Mouse (Mus musculus): Measurements from ENCODE around the gene Slc35a3. TPM values are rescaled to one million over a fixed set of nuclear protein-coding genes. Genes with fewer than 3 reads are reported as not detected.
A peak's percentile ranks its signal among the peaks of the same experiment; 100 is the strongest.

Slc35a3 gene
- polyA plus RNA-seq, 1 experiment from 2014 or later, result 25.2 TPM

DNA sequence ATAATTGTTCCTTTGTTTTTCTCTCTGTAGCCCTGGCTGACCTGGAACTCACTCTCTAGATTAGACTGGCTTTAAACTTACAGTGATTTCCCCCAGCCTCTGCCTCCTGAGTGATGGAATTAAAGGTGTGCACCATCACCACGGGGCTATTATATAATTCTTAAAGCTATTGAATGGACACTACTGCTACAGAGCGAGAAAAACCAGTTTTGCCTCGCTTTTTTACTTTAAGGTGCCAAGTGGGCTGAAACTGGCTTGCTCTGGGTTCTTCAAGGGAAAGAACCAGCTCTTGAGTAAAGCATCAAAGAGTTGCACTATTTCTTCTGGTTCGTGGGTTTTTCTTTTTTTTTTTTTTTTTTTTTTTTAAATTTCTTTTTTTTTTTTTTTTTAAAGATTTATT is 10.3 kb upstream of the Slc35a3 start:
- 45% methylated on average over 4 of the region's 4 CpGs for WGBS
- ATAC-seq (ENCODE audit: low FRiP score, low TSS enrichment), result 0 out of 2 replicates have a peak, but pooled peaks have one; percentile 24
- Histone ChIP-seq H3K27me3 (ENCODE audit: control insufficient read depth, insufficient read depth, low read length) (no peaks in the 10 kb centered on the region), H3K9me3 (ENCODE audit: control insufficient read depth, low read length) (no peaks in the 10 kb centered on the region), H3K4me1 (replicated peaks; ENCODE audit: control insufficient read depth, insufficient read depth) (no peaks in the 10 kb centered on the region), H3K36me3 (ENCODE audit: control insufficient read depth, insufficient read depth, low read length) (no peaks in the 10 kb centered on the region), H3K4me3 (ENCODE audit: low read depth, low read length) (no peak overlapping the region), H3K9ac (ENCODE audit: low read length) (no peak overlapping the region), H3K27ac (replicated peaks) (no peak overlapping the region), H3K4me2 (replicated peaks; ENCODE audit: low read depth) (no peak overlapping the region)
- TF ChIP-seq EP300 (optimal IDR thresholded peaks at IDR 0.05) (no peak), CTCF (IDR thresholded peaks at IDR 0.05; ENCODE audit: low read depth) (no peak)
- no peak for DNase-seq (ENCODE audit: low spot score)

DNA sequence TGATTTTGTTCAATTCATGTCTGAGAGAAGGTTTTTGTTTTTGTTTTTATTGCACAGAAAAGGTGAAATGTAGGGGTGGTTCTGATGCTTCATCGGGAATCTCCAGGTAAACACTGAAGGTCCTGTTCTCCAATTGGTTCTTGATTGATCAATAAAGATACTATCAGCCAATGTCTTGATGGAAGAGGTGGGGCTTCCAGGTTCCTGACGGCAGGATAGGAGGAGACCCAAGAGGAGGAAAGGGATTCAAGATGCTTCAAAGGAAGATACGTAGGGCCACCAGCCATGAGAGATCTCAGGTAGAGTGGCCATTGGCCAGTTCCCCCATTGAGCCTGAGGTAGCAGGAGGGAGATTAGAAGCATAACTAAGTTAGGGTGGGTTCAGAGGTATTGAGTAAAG is 6.3 kb upstream of the Slc35a3 start:
- Histone ChIP-seq H3K27me3 (ENCODE audit: control insufficient read depth, insufficient read depth, low read length) (no peaks in the 10 kb centered on the region), H3K4me1 (replicated peaks; ENCODE audit: control insufficient read depth, insufficient read depth) (no peaks in the 10 kb centered on the region), H3K9me3 (ENCODE audit: control insufficient read depth, low read length) (no peaks in the 10 kb centered on the region), H3K4me3 (ENCODE audit: low read depth, low read length) (no peak overlapping the region), H3K27ac (replicated peaks) (no peak overlapping the region), H3K9ac (ENCODE audit: low read length) (no peak overlapping the region), H3K36me3 (ENCODE audit: control insufficient read depth, insufficient read depth, low read length) (no peaks in the 10 kb centered on the region), H3K4me2 (replicated peaks; ENCODE audit: low read depth) (no peak overlapping the region)
- TF ChIP-seq CTCF (IDR thresholded peaks at IDR 0.05; ENCODE audit: low read depth), result no peak
- TF ChIP-seq EP300 (optimal IDR thresholded peaks at IDR 0.05), result no peak
- DNase-seq (ENCODE audit: low spot score), result no peak
- no peak for ATAC-seq (ENCODE audit: low FRiP score, low TSS enrichment)
- WGBS, result 63% methylated on average over 3 of the region's 3 CpGs

DNA sequence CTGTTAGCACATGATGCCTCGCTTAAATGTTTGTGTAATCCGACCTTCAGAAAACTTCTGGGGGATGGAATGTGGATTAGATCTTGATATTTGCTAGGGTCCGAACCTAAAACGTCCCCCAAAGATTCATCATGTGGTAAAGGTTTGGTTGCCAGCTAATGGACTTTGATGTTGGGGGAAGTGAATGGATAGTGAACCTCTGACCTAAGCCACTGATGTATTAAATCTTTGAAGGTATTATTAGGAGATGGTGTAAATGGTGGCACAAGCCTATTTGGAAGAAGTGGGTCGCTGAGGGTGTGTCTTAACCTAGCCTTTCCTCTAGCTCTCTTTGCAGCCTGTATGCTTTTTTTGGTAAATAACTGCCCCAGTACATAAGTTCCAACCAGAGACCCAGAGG is 400 bp upstream of the Slc35a3 start:
- TF ChIP-seq CTCF (IDR thresholded peaks at IDR 0.05; ENCODE audit: low read depth), result no peak
- TF ChIP-seq EP300 (optimal IDR thresholded peaks at IDR 0.05), result no peak
- peak overlapping the region; percentile 84 for H3K4me2 ChIP-seq (replicated peaks; ENCODE audit: low read depth)
- 18% methylated on average over 5 of the region's 5 CpGs for WGBS
- peak overlapping the region; percentile 98 for H3K9ac ChIP-seq (ENCODE audit: low read length)
- peak overlapping the region; percentile 96 for H3K4me3 ChIP-seq (ENCODE audit: low read depth, low read length)
- no peaks in the 10 kb centered on the region for H3K36me3 ChIP-seq (ENCODE audit: control insufficient read depth, insufficient read depth, low read length)
- no peak overlapping the region; the same call in 1 of the 2 replicates for H3K27ac ChIP-seq (replicated peaks)
- no peaks in the 10 kb centered on the region for H3K27me3 ChIP-seq (ENCODE audit: control insufficient read depth, insufficient read depth, low read length)
- DNase-seq (ENCODE audit: low spot score), result no peak
- no peaks in the 10 kb centered on the region for H3K9me3 ChIP-seq (ENCODE audit: control insufficient read depth, low read length)
- peaks cover 3% of the 10 kb centered on the region; the same call in 1 of the 2 replicates for H3K4me1 ChIP-seq (replicated peaks; ENCODE audit: control insufficient read depth, insufficient read depth)
- ATAC-seq (ENCODE audit: low FRiP score, low TSS enrichment), result no peak

DNA sequence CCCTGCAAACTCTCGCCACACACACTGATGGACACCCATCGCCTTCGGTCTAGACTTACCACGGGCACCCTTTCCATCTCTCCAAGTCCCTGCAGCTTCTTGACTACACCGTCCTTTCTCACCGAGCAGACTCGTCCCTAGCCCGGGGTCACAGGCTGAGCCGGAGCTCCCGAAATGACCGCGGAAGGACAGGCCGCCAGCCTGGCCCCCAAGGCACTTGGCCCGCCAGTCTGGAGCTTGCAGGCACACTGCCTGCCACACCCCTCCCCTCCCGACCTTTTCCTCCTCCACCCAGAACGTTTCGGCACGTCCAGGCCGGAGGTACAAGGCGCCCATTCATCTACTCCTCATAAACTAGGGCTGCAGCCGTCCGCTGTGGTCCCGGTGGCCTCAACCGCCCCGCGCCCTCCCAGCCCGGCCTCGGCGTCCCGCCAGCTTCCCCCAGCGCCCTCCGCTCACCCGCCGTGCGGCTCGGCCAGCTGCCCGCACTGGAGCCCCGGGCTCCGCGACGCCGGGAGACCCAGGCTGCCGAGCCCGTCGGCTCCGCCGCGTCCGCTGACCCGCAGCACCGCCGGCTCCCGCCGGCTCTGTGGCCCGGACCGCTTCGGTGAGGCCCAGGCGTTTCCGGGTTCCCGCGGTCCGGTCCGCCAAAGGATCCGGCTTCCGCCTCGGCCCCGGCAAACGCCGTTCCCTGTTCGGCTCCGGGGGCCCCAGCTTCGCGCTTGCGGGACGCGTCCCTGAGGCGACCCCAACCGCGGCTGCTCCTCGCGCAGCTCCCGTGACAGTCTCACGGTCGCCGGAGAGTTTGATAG is 801 bp downstream of the Slc35a3 start:
- TF ChIP-seq CTCF (IDR thresholded peaks at IDR 0.05; ENCODE audit: low read depth) (no peak), EP300 (optimal IDR thresholded peaks at IDR 0.05) (no peak)
- peak overlapping the region; percentile 98 for H3K9ac ChIP-seq (ENCODE audit: low read length)
- no peaks in the 10 kb centered on the region for H3K9me3 ChIP-seq (ENCODE audit: control insufficient read depth, low read length)
- ATAC-seq (ENCODE audit: low FRiP score, low TSS enrichment) (peak; percentile 95), DNase-seq (ENCODE audit: low spot score) (peak; percentile 82)
- WGBS, result under 1% methylated on average over 69 of the region's 85 CpGs
- peaks cover 3% of the 10 kb centered on the region; the same call in 1 of the 2 replicates for H3K4me1 ChIP-seq (replicated peaks; ENCODE audit: control insufficient read depth, insufficient read depth)
- H3K4me2 ChIP-seq (replicated peaks; ENCODE audit: low read depth), result peak overlapping the region; percentile 84
- peak overlapping the region; percentile 96 for H3K27ac ChIP-seq (replicated peaks)
- H3K36me3 ChIP-seq (ENCODE audit: control insufficient read depth, insufficient read depth, low read length), result no peaks in the 10 kb centered on the region
- peak overlapping the region; percentile 96 for H3K4me3 ChIP-seq (ENCODE audit: low read depth, low read length)
- H3K27me3 ChIP-seq (ENCODE audit: control insufficient read depth, insufficient read depth, low read length), result no peaks in the 10 kb centered on the region

DNA sequence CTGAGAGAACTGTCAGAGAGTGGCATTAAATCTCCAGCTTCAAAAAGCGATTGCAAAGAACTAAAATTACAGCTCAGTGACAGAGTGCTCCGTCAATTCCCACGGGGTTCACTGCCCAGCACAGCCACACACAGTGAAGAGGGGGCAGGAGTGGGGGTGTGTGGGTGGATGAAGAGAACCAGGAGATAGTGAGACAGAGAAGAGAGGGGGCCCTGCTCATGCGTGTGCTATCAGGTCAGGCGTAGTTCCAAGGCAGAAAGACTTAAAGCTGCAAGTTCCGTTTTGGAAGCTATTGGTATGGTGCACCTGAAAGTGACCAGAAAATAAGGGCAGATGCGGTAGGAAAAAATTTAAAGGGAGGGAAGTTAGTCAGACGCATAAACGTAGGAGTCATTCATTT is 1.7 kb downstream of the Slc35a3 start:
- H3K9ac ChIP-seq (ENCODE audit: low read length), result peak overlapping the region; percentile 98
- no peaks in the 10 kb centered on the region for H3K36me3 ChIP-seq (ENCODE audit: control insufficient read depth, insufficient read depth, low read length)
- peaks cover 3% of the 10 kb centered on the region; the same call in 1 of the 2 replicates for H3K4me1 ChIP-seq (replicated peaks; ENCODE audit: control insufficient read depth, insufficient read depth)
- TF ChIP-seq CTCF (IDR thresholded peaks at IDR 0.05; ENCODE audit: low read depth) (no peak), EP300 (optimal IDR thresholded peaks at IDR 0.05) (no peak)
- H3K27me3 ChIP-seq (ENCODE audit: control insufficient read depth, insufficient read depth, low read length), result no peaks in the 10 kb centered on the region
- WGBS, result 34% methylated on average over 9 of the region's 9 CpGs
- H3K9me3 ChIP-seq (ENCODE audit: control insufficient read depth, low read length), result no peaks in the 10 kb centered on the region
- no peak for DNase-seq (ENCODE audit: low spot score)
- 0 out of 2 replicates have a peak overlapping the region, but pooled peaks have one; percentile 35 for H3K27ac ChIP-seq (replicated peaks)
- ATAC-seq (ENCODE audit: low FRiP score, low TSS enrichment), result no peak
- peak overlapping the region; percentile 84 for H3K4me2 ChIP-seq (replicated peaks; ENCODE audit: low read depth)
- H3K4me3 ChIP-seq (ENCODE audit: low read depth, low read length), result peak overlapping the region; percentile 96

DNA sequence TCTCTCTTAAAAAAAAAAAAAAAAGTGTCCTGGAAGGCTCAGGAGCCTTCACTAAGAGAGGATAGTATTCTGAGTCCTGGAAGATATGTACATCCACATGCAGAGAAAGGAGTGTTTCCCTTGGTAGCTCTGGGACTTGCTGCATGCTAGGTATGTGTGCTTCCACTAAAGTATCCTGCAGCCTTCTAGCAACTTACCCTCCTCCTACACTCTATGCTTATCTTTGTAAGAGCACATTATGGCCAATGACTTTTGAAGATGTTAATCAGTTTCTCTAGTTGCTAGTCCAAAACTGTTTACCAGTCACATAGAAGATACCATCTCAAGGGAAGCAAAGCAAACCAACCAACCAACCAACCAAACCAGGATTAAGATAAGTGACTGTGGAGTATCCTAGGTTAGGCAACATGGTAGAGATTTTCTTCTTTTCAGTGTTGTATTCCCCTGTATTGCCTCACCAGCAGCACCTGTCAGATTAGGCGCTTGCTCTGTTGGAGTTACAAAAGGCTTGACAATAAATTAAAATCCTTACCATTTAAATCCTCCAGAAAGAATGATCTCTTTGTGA is 6.9 kb downstream of the Slc35a3 start:
- no peak for TF ChIP-seq EP300 (optimal IDR thresholded peaks at IDR 0.05)
- TF ChIP-seq CTCF (IDR thresholded peaks at IDR 0.05; ENCODE audit: low read depth), result no peak
- H3K4me1 ChIP-seq (replicated peaks; ENCODE audit: control insufficient read depth, insufficient read depth), result no peaks in the 10 kb centered on the region
- DNase-seq (ENCODE audit: low spot score), result no peak
- ATAC-seq (ENCODE audit: low FRiP score, low TSS enrichment), result no peak
- H3K9me3 ChIP-seq (ENCODE audit: control insufficient read depth, low read length), result no peaks in the 10 kb centered on the region
- H3K27ac ChIP-seq (replicated peaks), result no peak overlapping the region
- H3K36me3 ChIP-seq (ENCODE audit: control insufficient read depth, insufficient read depth, low read length), result no peaks in the 10 kb centered on the region
- H3K27me3 ChIP-seq (ENCODE audit: control insufficient read depth, insufficient read depth, low read length), result no peaks in the 10 kb centered on the region
- H3K4me2 ChIP-seq (replicated peaks; ENCODE audit: low read depth), result no peak overlapping the region
- no peak overlapping the region for H3K4me3 ChIP-seq (ENCODE audit: low read depth, low read length)
- 93% methylated on average over 1 of the region's 1 CpGs for WGBS
- H3K9ac ChIP-seq (ENCODE audit: low read length), result no peak overlapping the region
